Mouse (Mus musculus) stomach, embryonic 16.5 days (tissue): Measurements from ENCODE around the gene Tectb. TPM values are rescaled to one million over a fixed set of nuclear protein-coding genes. Genes with fewer than 3 reads are reported as not detected.
"Not testable (repeated sequence)": the region's sequence is repeated elsewhere in the genome, so short reads cannot be mapped to it uniquely, and the experiment has no call there.

Experiments
- ATAC-seq: fragments of 200-750 bp; cut with Nextera tagmentation; 2 replicates; pipeline ENCODE4 v1.8.0; 2017; ENCODE audit warnings: moderate number of reproducible peaks, moderate TSS enrichment; ENCODE audit not compliant: insufficient read depth, low FRiP score
- H3K27ac ChIP-seq: fragments of 300-500 bp; sonication (generic); 2 replicates; pipeline ENCODE4 v1.5.1; 2014; ENCODE audit warnings: low read length
- H3K27me3 ChIP-seq: fragments of 300-500 bp; sonication (generic); 2 replicates; pipeline ENCODE4 v1.6.1; 2014; ENCODE audit warnings: low read length, control low read depth, mixed read lengths; ENCODE audit not compliant: control insufficient read depth, insufficient read depth
- H3K36me3 ChIP-seq: fragments of 300-500 bp; sonication (generic); 2 replicates; pipeline ENCODE4 v1.6.1; 2014; ENCODE audit warnings: low read length; ENCODE audit not compliant: control insufficient read depth, insufficient read depth
- H3K4me1 ChIP-seq: fragments of 300-500 bp; sonication (generic); 2 replicates; pipeline ENCODE4 v1.6.1; 2014; ENCODE audit warnings: low read length, control low read depth, mixed read lengths; ENCODE audit not compliant: control insufficient read depth, insufficient read depth
- H3K4me2 ChIP-seq: fragments of 300-500 bp; sonication (generic); 2 replicates; pipeline ENCODE4 v1.6.1; 2014; ENCODE audit warnings: low read depth, low read length, mixed read lengths
- H3K4me3 ChIP-seq: fragments of 300-500 bp; sonication (generic); replicated peaks from 2 replicates; pipeline ENCODE4 v1.5.1; 2014; ENCODE audit warnings: mild to moderate bottlenecking, low read length
- H3K9ac ChIP-seq: fragments of 300-500 bp; sonication (generic); 2 replicates; pipeline ENCODE4 v1.6.1; 2014; ENCODE audit warnings: low read length
- H3K9me3 ChIP-seq: fragments of 300-500 bp; sonication (generic); replicated peaks from 2 replicates; pipeline ENCODE4 v1.6.1; 2016; ENCODE audit warnings: low read length, control low read depth; ENCODE audit not compliant: control insufficient read depth
- WGBS: fragments of 180-500 bp; shearing (Covaris S2); extraction: QIAGEN DNeasy Blood & Tissue Kit; methylation state at CpG from one replicate; pipeline ENCODE4 v1.1.7; 2014; 5-methylcytosine and 5-hydroxymethylcytosine counted together
- polyA plus RNA-seq: library from polyadenylated mRNA; unstranded; fragments of >200 nt; fragmentation: Nextera tagmentation; extraction: Ambion mirVana; gene quantifications from 2 replicates; pipeline ENCODE4 v1.2.1, GENCODE M21; 2015

Gene Tectb
- polyA plus RNA-seq, 1 experiment from 2014 or later = 0.13 TPM

DNA sequence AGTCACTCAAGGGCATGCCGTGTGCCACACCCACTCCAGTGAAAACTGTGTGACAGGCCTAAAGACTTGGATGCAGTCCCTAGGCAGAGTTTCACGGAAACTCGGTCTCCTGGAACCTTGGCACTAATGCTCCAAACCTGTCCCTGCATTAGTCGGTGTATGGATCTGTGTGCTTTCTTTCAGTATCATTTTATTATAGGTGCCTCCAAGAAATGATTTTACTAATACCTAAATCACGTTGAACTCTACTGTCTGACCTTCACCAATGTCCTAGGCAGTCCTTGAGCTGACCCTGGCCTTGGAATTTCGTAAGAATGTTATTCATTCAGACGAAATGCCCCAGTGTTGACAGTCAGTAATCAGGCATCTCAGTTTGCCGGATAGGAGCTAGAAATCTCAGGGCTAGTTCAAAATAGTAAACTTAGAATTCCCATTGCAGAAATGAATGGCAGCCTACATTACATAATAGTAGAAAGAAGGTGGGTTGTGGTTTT is 11.2 kb upstream of the Tectb start:
- not testable (repeated sequence) for H3K9me3 ChIP-seq, H3K27me3 ChIP-seq, H3K9ac ChIP-seq, H3K4me1 ChIP-seq, H3K4me3 ChIP-seq, H3K27ac ChIP-seq, H3K4me2 ChIP-seq, H3K36me3 ChIP-seq, ATAC-seq
- 87% methylated on average over 8 of the region's 8 CpGs for WGBS

DNA sequence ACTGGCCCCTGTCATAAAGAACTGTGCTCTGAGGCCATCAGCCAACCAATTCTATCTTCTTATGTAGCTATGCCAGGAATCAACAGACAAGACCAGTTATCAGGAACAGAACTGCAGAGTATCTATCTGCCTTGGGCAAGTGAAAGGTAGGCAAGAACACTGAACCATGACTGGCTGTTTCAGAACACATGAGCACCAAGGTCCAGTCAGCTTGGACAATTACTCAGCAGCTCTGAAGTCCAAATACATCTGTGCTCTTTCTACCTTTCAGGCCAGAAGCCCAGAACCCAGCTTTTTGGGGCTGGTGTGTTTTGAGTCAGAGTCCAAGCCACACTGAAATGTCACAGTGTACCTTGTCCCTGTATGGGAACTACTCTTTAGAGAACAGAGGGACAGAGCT is 10.1 kb upstream of the Tectb start:
- no peaks in the 10 kb centered on the region for H3K36me3 ChIP-seq
- no peaks in the 10 kb centered on the region for H3K4me1 ChIP-seq
- no peak overlapping the region for H3K4me3 ChIP-seq
- no peak overlapping the region for H3K27ac ChIP-seq
- no peak overlapping the region for H3K9ac ChIP-seq
- no peak overlapping the region for H3K4me2 ChIP-seq
- H3K27me3 ChIP-seq = no peaks in the 10 kb centered on the region
- H3K9me3 ChIP-seq = peaks cover 3% of the 10 kb centered on the region; the same call in 1 of the 2 replicates
- no peak for ATAC-seq

DNA sequence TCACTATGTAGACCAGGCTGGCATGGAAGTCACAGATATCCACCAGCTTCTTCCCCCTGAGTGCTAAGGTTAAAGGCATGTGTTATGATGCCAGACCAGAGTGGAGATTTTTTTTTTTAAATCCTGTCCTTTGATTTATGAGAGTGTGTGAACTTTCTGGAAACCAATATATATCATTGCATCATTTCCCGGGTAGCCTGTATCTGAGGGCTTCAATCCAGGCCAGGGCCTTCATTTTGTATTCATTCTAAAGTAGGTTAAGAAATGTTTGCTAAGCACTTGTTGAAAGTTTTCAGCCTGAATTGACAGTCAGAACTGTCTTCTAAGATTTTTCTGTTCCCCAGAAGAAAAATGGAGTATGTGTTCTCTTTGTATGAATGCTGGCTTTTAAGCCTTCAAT is 8.9 kb upstream of the Tectb start:
- Histone ChIP-seq H3K27ac (no peak overlapping the region), H3K4me3 (no peak overlapping the region), H3K9me3 (peaks cover 3% of the 10 kb centered on the region; the same call in 1 of the 2 replicates), H3K4me1 (no peaks in the 10 kb centered on the region), H3K9ac (no peak overlapping the region), H3K36me3 (no peaks in the 10 kb centered on the region), H3K4me2 (no peak overlapping the region), H3K27me3 (no peaks in the 10 kb centered on the region)
- no peak for ATAC-seq
- 51% methylated on average over 1 of the region's 1 CpGs for WGBS

DNA sequence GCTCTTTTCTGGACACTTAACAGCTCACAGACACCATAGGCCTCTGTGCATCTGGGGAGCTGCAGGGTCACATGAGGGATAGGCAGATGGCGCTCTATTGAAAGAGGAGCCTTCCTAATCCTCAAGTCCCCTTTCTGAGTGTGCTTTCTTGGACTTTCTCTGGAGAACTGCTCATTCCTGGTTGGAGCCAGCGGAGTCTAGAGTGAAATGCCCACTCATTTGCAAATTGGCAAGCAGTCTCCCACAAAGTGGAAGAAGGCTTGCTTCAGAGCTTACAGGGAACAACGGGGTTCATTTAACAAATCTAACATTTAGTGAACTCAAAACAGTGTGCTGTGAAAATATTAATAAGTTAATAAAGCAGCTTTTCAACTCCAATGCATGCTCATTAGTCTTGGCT is 3.4 kb upstream of the Tectb start:
- 98% methylated on average over 3 of the region's 3 CpGs for WGBS
- no peak overlapping the region for H3K9ac ChIP-seq
- H3K9me3 ChIP-seq = no peaks in the 10 kb centered on the region
- ATAC-seq = no peak
- H3K27me3 ChIP-seq = no peaks in the 10 kb centered on the region
- H3K4me3 ChIP-seq = no peak overlapping the region
- H3K4me2 ChIP-seq = no peak overlapping the region
- H3K4me1 ChIP-seq = no peaks in the 10 kb centered on the region
- H3K36me3 ChIP-seq = no peaks in the 10 kb centered on the region
- H3K27ac ChIP-seq = no peak overlapping the region

DNA sequence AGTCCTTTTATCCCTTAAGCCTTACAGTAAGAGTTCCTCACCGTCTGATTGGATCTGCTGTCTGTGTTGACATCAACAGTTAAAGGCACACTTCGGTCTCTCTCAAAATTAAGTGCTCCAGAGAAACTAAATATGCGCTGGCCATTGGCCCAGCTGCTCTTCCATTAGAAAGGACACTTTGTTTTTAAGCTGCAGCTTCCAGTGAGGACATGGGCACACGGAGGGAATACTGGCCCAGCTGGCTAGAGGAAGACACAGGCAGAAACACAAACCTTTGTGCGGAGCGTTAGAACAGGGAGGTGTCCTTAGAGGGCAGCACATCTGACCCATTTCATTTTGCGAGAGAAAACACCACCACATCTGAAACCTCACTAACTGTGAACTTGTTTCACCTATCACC is 3.9 kb downstream of the Tectb start:
- H3K27ac ChIP-seq = no peak overlapping the region
- 58% methylated on average over 7 of the region's 7 CpGs for WGBS
- ATAC-seq = no peak

DNA sequence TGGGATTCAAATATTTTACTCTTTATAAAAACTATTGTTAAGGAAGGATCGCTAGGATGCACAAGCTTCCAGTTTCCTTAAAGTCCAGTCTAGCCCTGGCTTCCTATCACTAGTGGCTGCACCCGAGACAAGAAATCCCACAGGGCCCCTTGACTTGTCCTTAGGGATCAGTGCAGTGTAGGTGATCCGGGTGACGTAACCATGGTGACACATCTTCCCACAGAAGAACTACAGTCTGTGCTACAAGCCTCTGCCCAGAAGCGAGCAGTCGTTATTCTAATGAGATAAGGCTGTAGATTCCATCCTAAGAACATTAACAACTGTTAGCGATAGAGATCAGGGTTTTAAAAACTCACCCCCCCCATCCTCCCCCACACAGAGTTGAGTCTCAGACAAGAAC is 4.5 kb downstream of the Tectb start:
- no peak for ATAC-seq
- Histone ChIP-seq H3K4me3 (no peak overlapping the region), H3K4me1 (no peaks in the 10 kb centered on the region), H3K27ac (no peak overlapping the region), H3K9me3 (no peaks in the 10 kb centered on the region), H3K27me3 (no peaks in the 10 kb centered on the region), H3K36me3 (no peaks in the 10 kb centered on the region), H3K4me2 (no peak overlapping the region), H3K9ac (no peak overlapping the region)
- WGBS = 79% methylated on average over 7 of the region's 7 CpGs

More for the DNA sequence above, 3.9 kb downstream of the Tectb start:
- H3K4me3 ChIP-seq = no peak overlapping the region
- no peaks in the 10 kb centered on the region for H3K4me1 ChIP-seq
- H3K9ac ChIP-seq = no peak overlapping the region
- no peaks in the 10 kb centered on the region for H3K9me3 ChIP-seq
- H3K4me2 ChIP-seq = no peak overlapping the region
- H3K27me3 ChIP-seq = no peaks in the 10 kb centered on the region
- no peaks in the 10 kb centered on the region for H3K36me3 ChIP-seq

DNA sequence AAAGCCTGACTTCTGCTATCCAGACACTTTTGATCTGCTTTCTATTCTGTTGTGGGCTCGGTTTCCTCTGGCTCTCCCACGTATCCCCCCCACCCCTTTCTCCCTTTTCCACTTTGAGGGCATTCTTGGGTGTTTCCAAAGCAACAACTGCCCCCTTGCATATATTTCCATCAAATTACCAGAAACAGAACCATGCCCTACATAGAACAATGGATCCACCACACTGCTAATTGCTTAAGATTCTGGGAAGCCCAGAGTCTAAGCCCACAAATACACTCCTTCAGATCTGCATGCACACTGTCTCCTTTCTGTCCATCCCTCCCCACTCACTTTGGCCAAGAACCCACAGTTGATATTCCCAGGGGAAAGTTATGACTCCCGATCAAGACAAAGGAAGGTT is 5.1 kb downstream of the Tectb start:
- H3K9ac ChIP-seq = no peak overlapping the region
- H3K4me1 ChIP-seq = no peaks in the 10 kb centered on the region
- no peak overlapping the region for H3K4me2 ChIP-seq
- no peak for ATAC-seq
- H3K27me3 ChIP-seq = no peaks in the 10 kb centered on the region
- H3K36me3 ChIP-seq = no peaks in the 10 kb centered on the region
- H3K27ac ChIP-seq = no peak overlapping the region
- H3K4me3 ChIP-seq = no peak overlapping the region
- 61% methylated on average over 3 of the region's 3 CpGs for WGBS
- no peaks in the 10 kb centered on the region for H3K9me3 ChIP-seq

DNA sequence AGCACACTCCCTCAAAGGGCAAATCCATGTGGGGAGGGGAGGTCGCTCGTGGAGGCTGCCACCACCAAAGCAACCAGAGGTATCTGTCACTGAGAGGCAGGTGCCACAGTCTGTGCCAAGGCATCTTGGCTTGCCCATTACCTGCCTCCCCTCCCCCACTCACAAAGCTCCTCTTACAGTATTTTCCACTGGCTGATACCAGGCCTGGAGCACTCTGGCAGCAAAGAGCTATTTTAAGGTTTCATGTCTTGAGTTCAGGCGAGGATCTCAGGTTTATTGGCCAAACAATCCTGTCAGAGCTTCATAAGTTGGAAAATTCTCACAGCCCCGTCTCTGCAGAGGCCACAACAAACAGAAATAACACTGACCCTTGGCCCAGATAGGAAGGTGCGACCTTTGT is 9.5 kb downstream of the Tectb start:
- WGBS = 79% methylated on average over 5 of the region's 5 CpGs
- H3K4me2 ChIP-seq = no peak overlapping the region
- no peaks in the 10 kb centered on the region for H3K27me3 ChIP-seq
- ATAC-seq = no peak
- H3K9ac ChIP-seq = no peak overlapping the region
- H3K4me1 ChIP-seq = peaks cover 11% of the 10 kb centered on the region
- no peaks in the 10 kb centered on the region for H3K36me3 ChIP-seq
- no peak overlapping the region for H3K4me3 ChIP-seq
- H3K27ac ChIP-seq = no peak overlapping the region
- no peaks in the 10 kb centered on the region for H3K9me3 ChIP-seq

DNA sequence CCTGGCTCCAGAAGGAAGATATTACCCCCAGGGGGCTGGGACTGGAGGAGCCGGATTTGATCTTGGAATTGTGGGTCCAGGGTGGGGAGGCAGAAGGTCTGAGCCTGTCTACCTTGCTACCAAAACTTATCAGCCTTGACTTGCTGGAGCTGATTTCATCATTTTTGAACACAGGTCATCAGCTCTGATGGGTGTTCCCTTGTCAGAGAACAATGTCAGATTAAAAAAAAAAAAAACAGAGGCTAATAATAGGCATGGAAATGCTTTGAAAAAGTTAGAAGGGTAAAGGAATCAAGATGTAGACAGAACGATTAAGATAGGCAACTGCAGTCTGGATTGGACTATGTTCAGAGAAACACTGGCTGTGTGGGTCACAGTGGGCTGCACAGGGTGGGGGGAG is 11.1 kb downstream of the Tectb start:
- Histone ChIP-seq H3K9ac (peak overlapping the region; percentile 44; the same call in 1 of the 2 replicates), H3K4me3 (no peak overlapping the region), H3K27me3 (no peaks in the 10 kb centered on the region), H3K27ac (peak overlapping the region; percentile 84), H3K36me3 (no peaks in the 10 kb centered on the region), H3K9me3 (no peaks in the 10 kb centered on the region), H3K4me1 (peaks cover 11% of the 10 kb centered on the region), H3K4me2 (no peak overlapping the region)
- WGBS = 73% methylated on average over 2 of the region's 2 CpGs
- no peak for ATAC-seq
